Mouse (Mus musculus) neural tube, embryonic 11.5 days (tissue): ENCODE data around the gene Six1. TPM values are rescaled to one million over a fixed set of nuclear protein-coding genes. Genes with fewer than 3 reads are reported as not detected.

ENCODE experiments used
- ATAC-seq: fragments of 200-750 bp; cut with Nextera tagmentation; 2 replicates; pipeline ENCODE4 v1.8.0; 2017; ENCODE audit warnings: moderate number of reproducible peaks, mild to moderate bottlenecking, moderate TSS enrichment, moderate library complexity; ENCODE audit not compliant: insufficient read depth, low FRiP score, low TSS enrichment
- DNase-seq: peaks from one replicate; pipeline ENCODE4 v3.0.0-alpha.2; 2015; ENCODE audit warnings: low spot score
- H3K27ac ChIP-seq: fragments of 300-500 bp; sonication (generic); 2 replicates; pipeline ENCODE4 v1.5.1; 2014; ENCODE audit warnings: low read depth, mild to moderate bottlenecking, low read length
- H3K27me3 ChIP-seq: fragments of 300-500 bp; sonication (generic); 2 replicates; pipeline ENCODE4 v1.6.1; 2014; ENCODE audit warnings: mild to moderate bottlenecking, low read length, mixed read lengths; ENCODE audit not compliant: control insufficient read depth, insufficient read depth
- H3K36me3 ChIP-seq: fragments of 300-500 bp; sonication (generic); 2 replicates; pipeline ENCODE4 v1.6.1; 2014; ENCODE audit warnings: mild to moderate bottlenecking, low read length, moderate library complexity, mixed read lengths; ENCODE audit not compliant: control insufficient read depth, insufficient read depth
- H3K4me1 ChIP-seq: fragments of 300-500 bp; sonication (generic); 2 replicates; pipeline ENCODE4 v1.6.1; 2014; ENCODE audit warnings: low read length, mixed read lengths; ENCODE audit not compliant: control insufficient read depth, insufficient read depth
- H3K4me2 ChIP-seq: fragments of 300-500 bp; sonication (generic); 2 replicates; pipeline ENCODE4 v1.6.1; 2014; ENCODE audit warnings: low read depth, mild to moderate bottlenecking, moderate library complexity
- H3K4me3 ChIP-seq: fragments of 300-500 bp; sonication (generic); 2 replicates; pipeline ENCODE4 v1.5.1; 2014; ENCODE audit warnings: low read depth, low read length
- H3K9ac ChIP-seq: fragments of 300-500 bp; sonication (generic); 2 replicates; pipeline ENCODE4 v1.6.1; 2014; ENCODE audit warnings: mild to moderate bottlenecking, low read length
- H3K9me3 ChIP-seq: fragments of 300-500 bp; sonication (generic); 2 replicates; pipeline ENCODE4 v1.6.1; 2016; ENCODE audit warnings: low read length; ENCODE audit not compliant: control insufficient read depth
- WGBS: fragments of 180-500 bp; shearing (Covaris S2); extraction: QIAGEN DNeasy Blood & Tissue Kit; methylation state at CpG from one replicate; pipeline ENCODE4 v1.1.7; 2014; 5-methylcytosine and 5-hydroxymethylcytosine counted together
- polyA plus RNA-seq: library from polyadenylated mRNA; unstranded; fragments of >200 nt; fragmentation: Nextera tagmentation; extraction: Ambion mirVana; gene quantifications from 2 replicates; pipeline ENCODE4 v1.2.1, GENCODE M21; 2014

The Six1 gene
- polyA plus RNA-seq, 1 experiment from 2014 or later = 34.9 TPM

GRCm38 (mm10) chr12:73038992-73039938 lies 14.4 kb downstream of the Six1 start:
- peak overlapping the region; percentile 35 for H3K4me2 ChIP-seq
- peak overlapping the region; percentile 22 for H3K9ac ChIP-seq
- DNase-seq (peak; percentile 58), ATAC-seq (peak; percentile 21; the same call in 1 of the 2 replicates)
- no peaks in the 10 kb centered on the region for H3K36me3 ChIP-seq
- no peak overlapping the region for H3K27ac ChIP-seq
- WGBS = under 1% methylated on average over 41 of the region's 41 CpGs
- H3K27me3 ChIP-seq = peaks cover 88% of the 10 kb centered on the region
- peak overlapping the region; percentile 26 for H3K4me3 ChIP-seq
- H3K9me3 ChIP-seq = no peaks in the 10 kb centered on the region
- H3K4me1 ChIP-seq = peaks cover 8% of the 10 kb centered on the region

GRCm38 (mm10) chr12:73038441-73038991 lies 15.2 kb downstream of the Six1 start:
- H3K36me3 ChIP-seq = no peaks in the 10 kb centered on the region
- ATAC-seq (no peak), DNase-seq (no peak)
- H3K27ac ChIP-seq = no peak overlapping the region
- H3K9ac ChIP-seq = no peak overlapping the region
- peaks cover 86% of the 10 kb centered on the region for H3K27me3 ChIP-seq
- peak overlapping the region; percentile 35; the same call in 1 of the 2 replicates for H3K4me2 ChIP-seq
- no peaks in the 10 kb centered on the region for H3K9me3 ChIP-seq
- 1% methylated on average over 12 of the region's 12 CpGs for WGBS
- H3K4me3 ChIP-seq = no peak overlapping the region
- peaks cover 8% of the 10 kb centered on the region; the same call in 1 of the 2 replicates for H3K4me1 ChIP-seq

- peaks cover 8% of the 10 kb centered on the region; the same call in 1 of the 2 replicates for H3K4me1 ChIP-seq
- WGBS = 5% methylated on average over 7 of the region's 7 CpGs
- ATAC-seq = no peak
- no peaks in the 10 kb centered on the region for H3K36me3 ChIP-seq
- no peak overlapping the region for H3K4me3 ChIP-seq
- peaks cover 79% of the 10 kb centered on the region for H3K27me3 ChIP-seq
- H3K4me2 ChIP-seq = no peak overlapping the region
- H3K27ac ChIP-seq = no peak overlapping the region
- DNase-seq = no peak
- no peak overlapping the region for H3K9ac ChIP-seq
- no peaks in the 10 kb centered on the region for H3K9me3 ChIP-seq
Measured at GRCm38 (mm10) chr12:73037385-73038160, 16.1 kb downstream of the Six1 start.

- DNase-seq = peak; percentile 58
- Histone ChIP-seq H3K27me3 (peaks cover 60% of the 10 kb centered on the region), H3K9ac (peak overlapping the region; percentile 32; the same call in 1 of the 2 replicates), H3K4me1 (peaks cover 8% of the 10 kb centered on the region; the same call in 1 of the 2 replicates), H3K27ac (no peak overlapping the region), H3K4me3 (peak overlapping the region; percentile 10; the same call in 1 of the 2 replicates), H3K36me3 (no peaks in the 10 kb centered on the region), H3K4me2 (peak overlapping the region; percentile 32), H3K9me3 (no peaks in the 10 kb centered on the region)
- peak; percentile 31; the same call in 1 of the 2 replicates for ATAC-seq
- WGBS = 3% methylated on average over 42 of the region's 43 CpGs
Measured at GRCm38 (mm10) chr12:73034901-73035895, 18.5 kb downstream of the Six1 start.

- H3K9me3 ChIP-seq = no peaks in the 10 kb centered on the region
- H3K36me3 ChIP-seq = no peaks in the 10 kb centered on the region
- peaks cover 35% of the 10 kb centered on the region for H3K27me3 ChIP-seq
- ATAC-seq (no peak), DNase-seq (no peak)
- no peak overlapping the region for H3K9ac ChIP-seq
- H3K4me3 ChIP-seq = no peak overlapping the region
- peaks cover 5% of the 10 kb centered on the region; the same call in 1 of the 2 replicates for H3K4me1 ChIP-seq
- no peak overlapping the region for H3K27ac ChIP-seq
- WGBS = 71% methylated on average over 3 of the region's 3 CpGs
- H3K4me2 ChIP-seq = no peak overlapping the region
Measured at GRCm38 (mm10) chr12:73032665-73033064, 21.0 kb downstream of the Six1 start.

- Histone ChIP-seq H3K4me1 (peaks cover 5% of the 10 kb centered on the region; the same call in 1 of the 2 replicates), H3K27ac (no peak overlapping the region), H3K27me3 (peaks cover 25% of the 10 kb centered on the region), H3K36me3 (no peaks in the 10 kb centered on the region), H3K9me3 (no peaks in the 10 kb centered on the region), H3K9ac (no peak overlapping the region), H3K4me2 (no peak overlapping the region), H3K4me3 (no peak overlapping the region)
- ATAC-seq = no peak
- 63% methylated on average over 4 of the region's 4 CpGs for WGBS
- DNase-seq = no peak
Measured at GRCm38 (mm10) chr12:73031315-73031714, 22.4 kb downstream of the Six1 start.

- no peak for DNase-seq
- H3K9ac ChIP-seq = no peak overlapping the region
Measured at GRCm38 (mm10) chr12:73025490-73025889, 28.2 kb downstream of the Six1 start.

More at GRCm38 (mm10) chr12:73025490-73025889, 28.2 kb downstream of the Six1 start:
- no peaks in the 10 kb centered on the region for H3K4me1 ChIP-seq
- no peak overlapping the region for H3K4me2 ChIP-seq
- ATAC-seq = no peak
- 74% methylated on average over 8 of the region's 8 CpGs for WGBS
- H3K36me3 ChIP-seq = no peaks in the 10 kb centered on the region
- H3K4me3 ChIP-seq = no peak overlapping the region
- no peak overlapping the region for H3K27ac ChIP-seq
- H3K27me3 ChIP-seq = no peaks in the 10 kb centered on the region
- no peaks in the 10 kb centered on the region for H3K9me3 ChIP-seq
